Mouse (Mus musculus): ENCODE data around the gene Dcaf8. TPM values are rescaled to one million over a fixed set of nuclear protein-coding genes. Genes with fewer than 3 reads are reported as not detected.

Gene Dcaf8
- total and polyA plus RNA-seq, 3 experiments: 31.7 to 49.0 (median 45.8) TPM

GRCm38 (mm10) chr1:172179102-172179501, 31.2 kb downstream of the Dcaf8 start:
- Histone ChIP-seq H3K4me3 (ENCODE audit: control insufficient read depth in 1 of 2, insufficient read depth in 1 of 2, low read depth in 2 of 2, low read length in 2 of 2) (no peak overlapping the region), H3K4me1 (ENCODE audit: control insufficient read depth in 1 of 2, insufficient read depth in 2 of 2, low read length in 2 of 2) (peaks cover 3 to 5% of the 10 kb centered on the region in 2 experiments; a peak in 3 of 4 replicates), H3K79me2 (ENCODE audit: control insufficient read depth, insufficient read depth, low read length, poor library complexity) (no peaks in the 10 kb centered on the region), H3K36me3 (ENCODE audit: control insufficient read depth in 1 of 2, insufficient read depth in 2 of 2, low read length in 2 of 2) (peaks cover 12 to 30% of the 10 kb centered on the region in 2 experiments), H3K27me3 (ENCODE audit: control insufficient read depth in 1 of 2, insufficient read depth in 2 of 2, low read length in 2 of 2) (no peaks in the 10 kb centered on the region), H3K9ac (ENCODE audit: control insufficient read depth, low read depth, low read length, poor library complexity, severe bottlenecking) (no peak overlapping the region), H3K9me3 (replicated peaks; ENCODE audit: insufficient read depth, low read length) (no peaks in the 10 kb centered on the region), H3K27ac (ENCODE audit: control insufficient read depth, low read depth, low read length) (no peak overlapping the region)
- no peak for TF ChIP-seq CHD2 (IDR thresholded peaks at IDR 0.05; ENCODE audit: low read length)
- TF ChIP-seq MAFK (IDR thresholded peaks at IDR 0.05; ENCODE audit: borderline replicate concordance, low read depth, low read length): no peak
- TF ChIP-seq KAT2A (conservative IDR thresholded peaks at IDR 0.05; ENCODE audit: low read depth, low read length): no peak
- TF ChIP-seq POLR2A (IDR thresholded peaks at IDR 0.05; ENCODE audit: control insufficient read depth in 1 of 2, insufficient read depth in 1 of 2, low read depth in 1 of 2, low read length in 2 of 2, poor library complexity in 1 of 2): no peak
- TF ChIP-seq NELFE (IDR thresholded peaks at IDR 0.05; ENCODE audit: low read depth, low read length): no peak
- TF ChIP-seq EP300 (IDR thresholded peaks at IDR 0.05; ENCODE audit: low read depth in 1 of 2, low read length in 2 of 2): no peak
- TF ChIP-seq ZC3H11A (IDR thresholded peaks at IDR 0.05; ENCODE audit: low read depth, low read length): no peak
- TF ChIP-seq RAD21 (IDR thresholded peaks at IDR 0.05; ENCODE audit: low read depth, low read length): no peak
- TF ChIP-seq ZKSCAN1 (IDR thresholded peaks at IDR 0.05; ENCODE audit: low read depth, low read length): no peak
- TF ChIP-seq MYC (IDR thresholded peaks at IDR 0.05; ENCODE audit: low read depth, low read length): no peak
- no peak for TF ChIP-seq ELF1 (IDR thresholded peaks at IDR 0.05; ENCODE audit: low read depth, low read length)
- no peak for TF ChIP-seq MEF2A (IDR thresholded peaks at IDR 0.05; ENCODE audit: extremely low read depth, insufficient replicate concordance, low read depth, low read length, poor library complexity, severe bottlenecking)
- TF ChIP-seq TAL1 (IDR thresholded peaks at IDR 0.05; ENCODE audit: low read length): no peak
- no peak for TF ChIP-seq CTCF (IDR thresholded peaks at IDR 0.05 in 2 of 3, conservative IDR thresholded peaks at IDR 0.05 in 1 of 3; ENCODE audit: control insufficient read depth in 1 of 3, insufficient read depth in 1 of 3, low read depth in 2 of 3, low read length in 3 of 3, poor library complexity in 1 of 3, severe bottlenecking in 1 of 3)
- TF ChIP-seq SIN3A (IDR thresholded peaks at IDR 0.05; ENCODE audit: low read length): no peak
- no peak for TF ChIP-seq MAZ (IDR thresholded peaks at IDR 0.05; ENCODE audit: low read depth, low read length)
- TF ChIP-seq ETS1 (IDR thresholded peaks at IDR 0.05; ENCODE audit: low read depth, low read length): no peak
- no peak for TF ChIP-seq MAX (IDR thresholded peaks at IDR 0.05; ENCODE audit: low read length)
- no peak for DNase-seq (ENCODE audit: low read depth, low spot score)

- no peaks in the 10 kb centered on the region for H3K79me2 ChIP-seq (ENCODE audit: control insufficient read depth, insufficient read depth, low read length, poor library complexity)
- H3K27ac ChIP-seq (ENCODE audit: control insufficient read depth, low read depth, low read length): no peak overlapping the region
- H3K9ac ChIP-seq (ENCODE audit: control insufficient read depth, low read depth, low read length, poor library complexity, severe bottlenecking): no peak overlapping the region
- no peaks in the 10 kb centered on the region for H3K27me3 ChIP-seq (ENCODE audit: control insufficient read depth in 1 of 2, insufficient read depth in 2 of 2, low read length in 2 of 2)
- peaks cover 15 to 23% of the 10 kb centered on the region in 2 experiments for H3K36me3 ChIP-seq (ENCODE audit: control insufficient read depth in 1 of 2, insufficient read depth in 2 of 2, low read length in 2 of 2)
- H3K4me3 ChIP-seq (ENCODE audit: control insufficient read depth in 1 of 2, insufficient read depth in 1 of 2, low read depth in 2 of 2, low read length in 2 of 2): no peak overlapping the region
- peaks cover 3 to 7% of the 10 kb centered on the region in 2 experiments for H3K4me1 ChIP-seq (ENCODE audit: control insufficient read depth in 1 of 2, insufficient read depth in 2 of 2, low read length in 2 of 2)
- no peaks in the 10 kb centered on the region for H3K9me3 ChIP-seq (replicated peaks; ENCODE audit: insufficient read depth, low read length)
- no peak for DNase-seq (ENCODE audit: low read depth, low spot score)
- TF ChIP-seq RCOR1 (IDR thresholded peaks at IDR 0.05; ENCODE audit: low read depth, low read length): no peak
- TF ChIP-seq EP300 (IDR thresholded peaks at IDR 0.05; ENCODE audit: low read depth in 1 of 2, low read length in 2 of 2): no peak
- TF ChIP-seq CHD2 (IDR thresholded peaks at IDR 0.05; ENCODE audit: low read length): no peak
- TF ChIP-seq MYC (IDR thresholded peaks at IDR 0.05; ENCODE audit: low read depth, low read length): no peak
- no peak for TF ChIP-seq MAX (IDR thresholded peaks at IDR 0.05; ENCODE audit: low read length)
- TF ChIP-seq POLR2A (IDR thresholded peaks at IDR 0.05; ENCODE audit: control insufficient read depth in 1 of 2, insufficient read depth in 1 of 2, low read depth in 1 of 2, low read length in 2 of 2, poor library complexity in 1 of 2): no peak
- no peak for TF ChIP-seq GABPA (IDR thresholded peaks at IDR 0.05; ENCODE audit: low read depth, low read length)
- no peak for TF ChIP-seq KAT2A (conservative IDR thresholded peaks at IDR 0.05; ENCODE audit: low read depth, low read length)
- no peak for TF ChIP-seq SIN3A (IDR thresholded peaks at IDR 0.05; ENCODE audit: low read length)
- no peak for TF ChIP-seq JUND (IDR thresholded peaks at IDR 0.05; ENCODE audit: low read depth, low read length)
- no peak for TF ChIP-seq POLR2AphosphoS2 (IDR thresholded peaks at IDR 0.05; ENCODE audit: low read length)
- TF ChIP-seq MYB (IDR thresholded peaks at IDR 0.05; ENCODE audit: low read depth, low read length): no peak
Measured at GRCm38 (mm10) chr1:172180881-172181280, 33.0 kb downstream of the Dcaf8 start.

Data from MEL (cell line).